Mouse (Mus musculus) ES-E14 (cell line): ENCODE data around the gene Hs2st1.

Experiments used
- CHD2 ChIP-seq: IDR thresholded peaks from 2 replicates; pipeline ENCODE4 v1.6.1; 2014; ENCODE audit warnings: mild to moderate bottlenecking, low read depth, low read length, inconsistent platforms
- HCFC1 ChIP-seq: IDR thresholded peaks from 2 replicates; pipeline ENCODE4 v1.6.1; 2012; ENCODE audit warnings: low read length, inconsistent platforms, borderline replicate concordance; ENCODE audit not compliant: insufficient read depth
- MAFK ChIP-seq: IDR thresholded peaks from 2 replicates; pipeline ENCODE4 v1.6.1; 2014; ENCODE audit warnings: mild to moderate bottlenecking, low read depth, low read length, inconsistent platforms; ENCODE audit not compliant: insufficient read depth
- ZC3H11A ChIP-seq: IDR thresholded peaks from 2 replicates; pipeline ENCODE4 v1.6.1; 2012; ENCODE audit warnings: low read depth, mild to moderate bottlenecking, inconsistent platforms, low read length, borderline replicate concordance

DNA sequence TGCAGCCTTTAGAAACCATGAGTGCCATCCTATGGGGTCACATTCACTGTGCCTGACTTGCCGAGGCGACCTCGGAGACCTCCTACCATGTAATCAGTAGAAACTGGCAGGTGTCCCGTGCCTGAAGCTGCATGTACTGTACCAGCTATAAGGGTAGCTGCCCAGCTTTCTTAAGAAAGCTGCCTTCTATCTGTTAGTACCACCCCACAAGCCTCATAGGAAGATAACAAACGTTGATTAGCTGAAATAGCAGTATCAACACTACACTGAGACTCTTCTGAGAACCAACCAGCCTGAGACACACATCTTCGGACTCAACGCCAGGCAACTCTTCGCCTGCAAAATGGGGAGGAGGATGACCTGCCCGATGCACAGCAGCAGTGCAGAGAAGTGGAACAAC, 122.1 kb downstream of the Hs2st1 start:
- TF ChIP-seq HCFC1 (no peak), ZC3H11A (no peak), CHD2 (no peak), MAFK (no peak)
